Mouse (Mus musculus): ENCODE measurements around the gene Actl11. TPM values are rescaled to one million over a fixed set of nuclear protein-coding genes. Genes with fewer than 3 reads are reported as not detected.

Gene Actl11
- polyA plus RNA-seq, 1 experiment from 2014 or later = not detected

- no peak for TF ChIP-seq CTCF (IDR thresholded peaks at IDR 0.05; ENCODE audit: low read depth)
- Histone ChIP-seq H3K9me3 (ENCODE audit: control insufficient read depth) (no peaks in the 10 kb centered on the region), H3K27me3 (replicated peaks; ENCODE audit: control insufficient read depth, insufficient read depth, low read length) (no peaks in the 10 kb centered on the region), H3K36me3 (ENCODE audit: control insufficient read depth, insufficient read depth) (no peaks in the 10 kb centered on the region), H3K4me3 (ENCODE audit: low read depth, low read length) (peak overlapping the region; percentile 65), H3K4me1 (replicated peaks; ENCODE audit: control insufficient read depth, insufficient read depth, low read length) (0 out of 2 replicates have a peak, but pooled peaks cover 2% of the 10 kb centered on the region), H3K27ac (ENCODE audit: low read depth, low read length) (no peak overlapping the region), H3K4me2 (replicated peaks; ENCODE audit: low read depth) (peak overlapping the region; percentile 72), H3K9ac (ENCODE audit: low read depth, low read length) (peak overlapping the region; percentile 56)
- WGBS = 15% methylated on average over 45 of the region's 45 CpGs
- ATAC-seq = peak; percentile 90
Observed at GRCm38 (mm10) chr9:107950460-107951355, 22.4 kb downstream of the Actl11 start.

- Histone ChIP-seq H3K27ac (ENCODE audit: low read depth, low read length) (no peak overlapping the region), H3K9me3 (ENCODE audit: control insufficient read depth) (no peaks in the 10 kb centered on the region), H3K4me2 (replicated peaks; ENCODE audit: low read depth) (no peak overlapping the region), H3K27me3 (replicated peaks; ENCODE audit: control insufficient read depth, insufficient read depth, low read length) (no peaks in the 10 kb centered on the region), H3K36me3 (ENCODE audit: control insufficient read depth, insufficient read depth) (0 out of 2 replicates have a peak, but pooled peaks cover 8% of the 10 kb centered on the region), H3K9ac (ENCODE audit: low read depth, low read length) (no peak overlapping the region), H3K4me1 (replicated peaks; ENCODE audit: control insufficient read depth, insufficient read depth, low read length) (no peaks in the 10 kb centered on the region), H3K4me3 (ENCODE audit: low read depth, low read length) (no peak overlapping the region)
- no peak for TF ChIP-seq CTCF (IDR thresholded peaks at IDR 0.05; ENCODE audit: low read depth)
- WGBS = 70% methylated on average over 6 of the region's 6 CpGs
- ATAC-seq = no peak
Observed at GRCm38 (mm10) chr9:107955613-107956289, 27.5 kb downstream of the Actl11 start.

- no peak for ATAC-seq
- Histone ChIP-seq H3K4me3 (ENCODE audit: low read depth, low read length) (no peak overlapping the region), H3K36me3 (ENCODE audit: control insufficient read depth, insufficient read depth) (0 out of 2 replicates have a peak, but pooled peaks cover 8% of the 10 kb centered on the region), H3K27ac (ENCODE audit: low read depth, low read length) (no peak overlapping the region), H3K27me3 (replicated peaks; ENCODE audit: control insufficient read depth, insufficient read depth, low read length) (no peaks in the 10 kb centered on the region), H3K9ac (ENCODE audit: low read depth, low read length) (no peak overlapping the region), H3K9me3 (ENCODE audit: control insufficient read depth) (no peaks in the 10 kb centered on the region), H3K4me1 (replicated peaks; ENCODE audit: control insufficient read depth, insufficient read depth, low read length) (no peaks in the 10 kb centered on the region), H3K4me2 (replicated peaks; ENCODE audit: low read depth) (no peak overlapping the region)
- no peak for TF ChIP-seq CTCF (IDR thresholded peaks at IDR 0.05; ENCODE audit: low read depth)
- 60% methylated on average over 6 of the region's 6 CpGs for whole genome bisulfite sequencing
Observed at GRCm38 (mm10) chr9:107957141-107957540, 28.9 kb downstream of the Actl11 start.

GRCm38 (mm10) chr9:107959896-107960295 lies 31.6 kb downstream of the Actl11 start:
- no peak for ATAC-seq
- no peak overlapping the region for H3K9ac ChIP-seq (ENCODE audit: low read depth, low read length)
- H3K27me3 ChIP-seq (replicated peaks; ENCODE audit: control insufficient read depth, insufficient read depth, low read length) = no peaks in the 10 kb centered on the region
- no peak for TF ChIP-seq CTCF (IDR thresholded peaks at IDR 0.05; ENCODE audit: low read depth)
- no peak overlapping the region for H3K4me2 ChIP-seq (replicated peaks; ENCODE audit: low read depth)
- no peak overlapping the region; the same call in 1 of the 2 replicates for H3K27ac ChIP-seq (ENCODE audit: low read depth, low read length)
- peaks cover 8% of the 10 kb centered on the region; the same call in 1 of the 2 replicates for H3K36me3 ChIP-seq (ENCODE audit: control insufficient read depth, insufficient read depth)
- no peaks in the 10 kb centered on the region for H3K9me3 ChIP-seq (ENCODE audit: control insufficient read depth)
- WGBS = 64% methylated on average over 6 of the region's 6 CpGs
- H3K4me3 ChIP-seq (ENCODE audit: low read depth, low read length) = no peak overlapping the region
- H3K4me1 ChIP-seq (replicated peaks; ENCODE audit: control insufficient read depth, insufficient read depth, low read length) = no peaks in the 10 kb centered on the region

- WGBS = 74% methylated on average over 4 of the region's 4 CpGs
- peaks cover 8% of the 10 kb centered on the region; the same call in 1 of the 2 replicates for H3K36me3 ChIP-seq (ENCODE audit: control insufficient read depth, insufficient read depth)
Observed at GRCm38 (mm10) chr9:107960928-107961327, 32.7 kb downstream of the Actl11 start.

GRCm38 (mm10) chr9:107961351-107961762 lies 33.1 kb downstream of the Actl11 start:
- Histone ChIP-seq H3K4me1 (replicated peaks; ENCODE audit: control insufficient read depth, insufficient read depth, low read length) (no peaks in the 10 kb centered on the region), H3K27me3 (replicated peaks; ENCODE audit: control insufficient read depth, insufficient read depth, low read length) (no peaks in the 10 kb centered on the region), H3K9me3 (ENCODE audit: control insufficient read depth) (no peaks in the 10 kb centered on the region), H3K4me3 (ENCODE audit: low read depth, low read length) (no peak overlapping the region), H3K36me3 (ENCODE audit: control insufficient read depth, insufficient read depth) (peaks cover 8% of the 10 kb centered on the region; the same call in 1 of the 2 replicates), H3K27ac (ENCODE audit: low read depth, low read length) (no peak overlapping the region), H3K9ac (ENCODE audit: low read depth, low read length) (no peak overlapping the region), H3K4me2 (replicated peaks; ENCODE audit: low read depth) (no peak overlapping the region)
- WGBS = 89% methylated on average over 10 of the region's 10 CpGs
- no peak for TF ChIP-seq CTCF (IDR thresholded peaks at IDR 0.05; ENCODE audit: low read depth)
- ATAC-seq = no peak

More at GRCm38 (mm10) chr9:107960928-107961327, 32.7 kb downstream of the Actl11 start:
- H3K9me3 ChIP-seq (ENCODE audit: control insufficient read depth) = no peaks in the 10 kb centered on the region
- H3K27me3 ChIP-seq (replicated peaks; ENCODE audit: control insufficient read depth, insufficient read depth, low read length) = no peaks in the 10 kb centered on the region
- no peak overlapping the region for H3K4me3 ChIP-seq (ENCODE audit: low read depth, low read length)
- H3K4me2 ChIP-seq (replicated peaks; ENCODE audit: low read depth) = no peak overlapping the region
- ATAC-seq = no peak
- peak; percentile 55 for TF ChIP-seq CTCF (IDR thresholded peaks at IDR 0.05; ENCODE audit: low read depth)
- H3K9ac ChIP-seq (ENCODE audit: low read depth, low read length) = no peak overlapping the region
- no peaks in the 10 kb centered on the region for H3K4me1 ChIP-seq (replicated peaks; ENCODE audit: control insufficient read depth, insufficient read depth, low read length)
- H3K27ac ChIP-seq (ENCODE audit: low read depth, low read length) = no peak overlapping the region
